Mouse (Mus musculus) limb, embryonic 14.5 days (tissue): Measurements from ENCODE around the gene Mul1. TPM values are rescaled to one million over a fixed set of nuclear protein-coding genes. Genes with fewer than 3 reads are reported as not detected.

ENCODE experiments used
- ATAC-seq: fragments of 200-750 bp; cut with Nextera tagmentation; 2 replicates; pipeline ENCODE4 v1.8.0; 2017; ENCODE audit warnings: low read depth, moderate number of reproducible peaks, moderate TSS enrichment; ENCODE audit not compliant: low FRiP score
- DNase-seq: peaks from one replicate; pipeline ENCODE4 v3.0.0-alpha.2; 2015; ENCODE audit warnings: low spot score
- H3K27ac ChIP-seq: fragments of 300-500 bp; sonication (generic); replicated peaks from 2 replicates; pipeline ENCODE4 v1.5.1; 2014; ENCODE audit warnings: low read depth, mild to moderate bottlenecking, low read length, moderate library complexity, mixed read lengths
- H3K27me3 ChIP-seq: fragments of 300-500 bp; sonication (generic); 2 replicates; pipeline ENCODE4 v1.6.1; 2014; ENCODE audit warnings: low read length, mixed read lengths; ENCODE audit not compliant: control insufficient read depth, insufficient read depth
- H3K36me3 ChIP-seq: fragments of 300-500 bp; sonication (generic); 2 replicates; pipeline ENCODE4 v1.6.1; 2014; ENCODE audit warnings: mild to moderate bottlenecking, low read length, moderate library complexity, mixed read lengths; ENCODE audit not compliant: control insufficient read depth, insufficient read depth
- H3K4me1 ChIP-seq: fragments of 300-500 bp; sonication (generic); 2 replicates; pipeline ENCODE4 v1.6.1; 2014; ENCODE audit warnings: antibody characterized with exemption, low read length, mixed read lengths; ENCODE audit not compliant: control insufficient read depth, insufficient read depth
- H3K4me2 ChIP-seq: fragments of 300-500 bp; sonication (generic); replicated peaks from 2 replicates; pipeline ENCODE4 v1.6.1; 2014; ENCODE audit warnings: low read depth, mild to moderate bottlenecking, low read length, moderate library complexity; ENCODE audit not compliant: severe bottlenecking
- H3K4me3 ChIP-seq: fragments of 300-500 bp; sonication (generic); replicated peaks from 2 replicates; pipeline ENCODE4 v1.5.1; 2014; ENCODE audit warnings: low read length
- H3K9ac ChIP-seq: fragments of 300-500 bp; sonication (generic); 2 replicates; pipeline ENCODE4 v1.6.1; 2014; ENCODE audit warnings: mild to moderate bottlenecking, low read depth, low read length, moderate library complexity; ENCODE audit not compliant: severe bottlenecking
- H3K9me3 ChIP-seq: fragments of 300-500 bp; sonication (generic); 2 replicates; pipeline ENCODE4 v1.6.1; 2016; ENCODE audit warnings: low read length; ENCODE audit not compliant: control insufficient read depth
- POLR2A ChIP-seq: fragments of 200-500 bp; IDR thresholded peaks from 2 replicates; pipeline ENCODE4 v1.8.0; 2012; ENCODE audit warnings: inconsistent platforms, mild to moderate bottlenecking, moderate library complexity, borderline replicate concordance; ENCODE audit not compliant: insufficient read depth, insufficient read length; ENCODE audit errors: extremely low read depth
- WGBS: fragments of 180-500 bp; shearing (Covaris S2); extraction: QIAGEN DNeasy Blood & Tissue Kit; methylation state at CpG from one replicate; pipeline ENCODE4 v1.1.7; 2014; 5-methylcytosine and 5-hydroxymethylcytosine counted together
- polyA plus RNA-seq, 2 experiments: library from polyadenylated mRNA; depleted of rRNA in 1 of 2; stranded (reverse) in 1 of 2; unstranded in 1 of 2; fragments of >200 nt; fragmentation: Nextera tagmentation in 1 of 2; extraction: Ambion mirVana in 1 of 2; gene quantifications; 2 replicates each; pipeline versions ENCODE4 v1.2.1 to v1.2.3; 2012 to 2014

Gene Mul1
- polyA plus RNA-seq, 2 experiments, result 14.2 to 17.1 TPM

GRCm38 (mm10) chr4:138466690-138467089 lies 32.2 kb downstream of the Mul1 start:
- 65% methylated on average over 6 of the region's 6 CpGs for WGBS
- Histone ChIP-seq H3K36me3 (no peaks in the 10 kb centered on the region), H3K4me1 (peaks cover 23% of the 10 kb centered on the region), H3K9me3 (no peaks in the 10 kb centered on the region), H3K4me2 (no peak overlapping the region), H3K27ac (no peak overlapping the region), H3K9ac (no peak overlapping the region), H3K4me3 (no peak overlapping the region), H3K27me3 (peaks cover 14% of the 10 kb centered on the region)
- no peak for ATAC-seq
- TF ChIP-seq POLR2A, result no peak
- DNase-seq, result no peak

- 85% methylated on average over 5 of the region's 5 CpGs for WGBS
- no peak overlapping the region for H3K27ac ChIP-seq
- no peak for TF ChIP-seq POLR2A
Measured at GRCm38 (mm10) chr4:138467451-138467850, 33.0 kb downstream of the Mul1 start.

GRCm38 (mm10) chr4:138469080-138469479 lies 34.6 kb downstream of the Mul1 start:
- Histone ChIP-seq H3K36me3 (no peaks in the 10 kb centered on the region), H3K4me3 (no peak overlapping the region), H3K9ac (no peak overlapping the region), H3K9me3 (no peaks in the 10 kb centered on the region), H3K4me2 (no peak overlapping the region), H3K4me1 (peaks cover 12% of the 10 kb centered on the region), H3K27me3 (peaks cover 14% of the 10 kb centered on the region), H3K27ac (no peak overlapping the region)
- 5% methylated on average over 7 of the region's 7 CpGs for WGBS
- no peak for DNase-seq
- TF ChIP-seq POLR2A, result no peak
- no peak for ATAC-seq

More at GRCm38 (mm10) chr4:138467451-138467850, 33.0 kb downstream of the Mul1 start:
- no peak for DNase-seq
- H3K4me1 ChIP-seq, result peaks cover 23% of the 10 kb centered on the region
- H3K4me3 ChIP-seq, result no peak overlapping the region
- no peaks in the 10 kb centered on the region for H3K9me3 ChIP-seq
- peaks cover 14% of the 10 kb centered on the region for H3K27me3 ChIP-seq
- no peak overlapping the region for H3K9ac ChIP-seq
- no peak for ATAC-seq
- H3K4me2 ChIP-seq, result no peak overlapping the region
- H3K36me3 ChIP-seq, result no peaks in the 10 kb centered on the region

GRCm38 (mm10) chr4:138471241-138471640 lies 36.8 kb downstream of the Mul1 start:
- Histone ChIP-seq H3K27ac (no peak overlapping the region), H3K36me3 (no peaks in the 10 kb centered on the region), H3K9me3 (no peaks in the 10 kb centered on the region), H3K9ac (no peak overlapping the region), H3K27me3 (peaks cover 3% of the 10 kb centered on the region; the same call in 1 of the 2 replicates), H3K4me2 (no peak overlapping the region), H3K4me3 (no peak overlapping the region), H3K4me1 (no peaks in the 10 kb centered on the region)
- ATAC-seq (no peak), DNase-seq (no peak)
- no peak for TF ChIP-seq POLR2A
- WGBS, result 47% methylated on average over 7 of the region's 7 CpGs

GRCm38 (mm10) chr4:138479595-138479994 lies 45.1 kb downstream of the Mul1 start:
- no peak overlapping the region for H3K27ac ChIP-seq

GRCm38 (mm10) chr4:138480962-138481361 lies 46.5 kb downstream of the Mul1 start:
- Histone ChIP-seq H3K4me2 (no peak overlapping the region), H3K9me3 (no peaks in the 10 kb centered on the region)
- TF ChIP-seq POLR2A, result no peak

More at GRCm38 (mm10) chr4:138479595-138479994, 45.1 kb downstream of the Mul1 start:
- no peak overlapping the region for H3K9ac ChIP-seq
- no peaks in the 10 kb centered on the region for H3K36me3 ChIP-seq
- no peaks in the 10 kb centered on the region for H3K9me3 ChIP-seq
- no peak for TF ChIP-seq POLR2A
- H3K4me2 ChIP-seq, result no peak overlapping the region
- no peak overlapping the region for H3K4me3 ChIP-seq
- H3K27me3 ChIP-seq, result no peaks in the 10 kb centered on the region
- ATAC-seq, result no peak
- WGBS, result 80% methylated on average over 7 of the region's 7 CpGs
- DNase-seq, result no peak
- no peaks in the 10 kb centered on the region for H3K4me1 ChIP-seq

More at GRCm38 (mm10) chr4:138480962-138481361, 46.5 kb downstream of the Mul1 start:
- H3K27me3 ChIP-seq, result no peaks in the 10 kb centered on the region
- no peaks in the 10 kb centered on the region for H3K36me3 ChIP-seq
- WGBS, result 29% methylated on average over 9 of the region's 9 CpGs
- ATAC-seq (no peak), DNase-seq (no peak)
- H3K27ac ChIP-seq, result no peak overlapping the region
- H3K4me1 ChIP-seq, result no peaks in the 10 kb centered on the region
- H3K9ac ChIP-seq, result no peak overlapping the region
- no peak overlapping the region for H3K4me3 ChIP-seq
